Mouse (Mus musculus) left cerebral cortex, postnatal 10 days (tissue): ENCODE results near the gene Dot1l. TPM values are rescaled to one million over a fixed set of nuclear protein-coding genes. Genes with fewer than 3 reads are reported as not detected.

ENCODE experiments used
- DNase-seq, 2 experiments: peaks; one replicate each; pipeline ENCODE4 v3.0.0; 2021 to 2022; ENCODE audit warnings: low spot score in 2 of 2, mixed read lengths in 1 of 2; ENCODE audit errors: extremely low spot score in 1 of 2
- intact Hi-C: fragments of 180-260 bp; cut with DNase I; formaldehyde crosslinking; loops from one replicate; pipeline ENCODE4 v1.15.1; 2025
- total RNA-seq, 2 experiments: library from RNA; stranded (reverse); gene quantifications; 2 replicates each; pipeline ENCODE4 v1.2.3; 2021

The Dot1l gene
- total RNA-seq: 10 to 100 TPM; 59.1 to 60.1 TPM

GRCm38 (mm10) chr10:80754594-80755290, at the start of gene Dot1l:
Gene Dot1l (plus strand): TSS chr10:80755206.
- DNase-seq: peak; percentile 95 to 99
- intact Hi-C loops: no loop called here

- DNase-seq: no peak
- intact Hi-C loops: loop anchor here (5.0 kb wide), 1 partner anchor 87 kb away; no protein-coding TSS in a partner anchor
Observed at GRCm38 (mm10) chr10:80705479-80705878, 49.5 kb upstream of the Dot1l start.

GRCm38 (mm10) chr10:80710834-80711233, 44.2 kb upstream of the Dot1l start:
- DNase-seq: no peak
- intact Hi-C loops: no loop called here

GRCm38 (mm10) chr10:80717281-80717680, 37.7 kb upstream of the Dot1l start:
- intact Hi-C loops: loop anchor here (2.0 kb wide), 1 partner anchor 76 kb away; no protein-coding TSS in a partner anchor

GRCm38 (mm10) chr10:80727369-80728127, 27.5 kb upstream of the Dot1l start:
- DNase-seq: no peak
- intact Hi-C loops: no loop called here

More at GRCm38 (mm10) chr10:80717281-80717680, 37.7 kb upstream of the Dot1l start:
- DNase-seq: no peak

GRCm38 (mm10) chr10:80732611-80733101, 22.4 kb upstream of the Dot1l start:
- intact Hi-C loops: no loop called here
- no peak for DNase-seq

- no peak for DNase-seq
- intact Hi-C loops: no loop called here
Observed at GRCm38 (mm10) chr10:80736731-80737130, 18.3 kb upstream of the Dot1l start.

GRCm38 (mm10) chr10:80738657-80739056, 16.3 kb upstream of the Dot1l start:
- no peak for DNase-seq
- intact Hi-C loops: no loop called here

- intact Hi-C loops: no loop called here
- peak in 1 of 2 experiments; percentile 31 for DNase-seq
Observed at GRCm38 (mm10) chr10:80741146-80741545, 13.9 kb upstream of the Dot1l start.

GRCm38 (mm10) chr10:80741634-80742179, 13.3 kb upstream of the Dot1l start:
- DNase-seq: no peak
- intact Hi-C loops: no loop called here

- peak; percentile 98 to 99 for DNase-seq
- intact Hi-C loops: no loop called here
Observed at GRCm38 (mm10) chr10:80742180-80742978, 12.6 kb upstream of the Dot1l start, which contains the start of gene Ap3d1. Gene Ap3d1 (minus strand): TSS chr10:80742264.

GRCm38 (mm10) chr10:80744262-80744661, 10.7 kb upstream of the Dot1l start:
- intact Hi-C loops: no loop called here
- DNase-seq: peak in 1 of 2 experiments; percentile 77

- intact Hi-C loops: loop anchor here (5.0 kb wide), 2 partner anchors 130 to 250 kb away; no protein-coding TSS in a partner anchor
- peak; percentile 59 to 84 for DNase-seq
Observed at GRCm38 (mm10) chr10:80747410-80747809, 7.6 kb upstream of the Dot1l start.

GRCm38 (mm10) chr10:80748609-80749008, 6.4 kb upstream of the Dot1l start:
- intact Hi-C loops: loop anchor here (5.0 kb wide), 2 partner anchors 129 to 249 kb away; no protein-coding TSS in a partner anchor
- peak in 1 of 2 experiments; percentile 67 for DNase-seq

GRCm38 (mm10) chr10:80751188-80751832, 3.7 kb upstream of the Dot1l start:
- intact Hi-C loops: no loop called here
- DNase-seq: peak; percentile 49 to 77

- peak; percentile 43 to 89 for DNase-seq
- intact Hi-C loops: no loop called here
Observed at GRCm38 (mm10) chr10:80752079-80752625, 2.9 kb upstream of the Dot1l start.

- no peak for DNase-seq
- intact Hi-C loops: no loop called here
Observed at GRCm38 (mm10) chr10:80755291-80756015, 447 bp downstream of the Dot1l start.
